ENCODE assay signal across 12 mouse cellular contexts in the genomic region with DNA sequence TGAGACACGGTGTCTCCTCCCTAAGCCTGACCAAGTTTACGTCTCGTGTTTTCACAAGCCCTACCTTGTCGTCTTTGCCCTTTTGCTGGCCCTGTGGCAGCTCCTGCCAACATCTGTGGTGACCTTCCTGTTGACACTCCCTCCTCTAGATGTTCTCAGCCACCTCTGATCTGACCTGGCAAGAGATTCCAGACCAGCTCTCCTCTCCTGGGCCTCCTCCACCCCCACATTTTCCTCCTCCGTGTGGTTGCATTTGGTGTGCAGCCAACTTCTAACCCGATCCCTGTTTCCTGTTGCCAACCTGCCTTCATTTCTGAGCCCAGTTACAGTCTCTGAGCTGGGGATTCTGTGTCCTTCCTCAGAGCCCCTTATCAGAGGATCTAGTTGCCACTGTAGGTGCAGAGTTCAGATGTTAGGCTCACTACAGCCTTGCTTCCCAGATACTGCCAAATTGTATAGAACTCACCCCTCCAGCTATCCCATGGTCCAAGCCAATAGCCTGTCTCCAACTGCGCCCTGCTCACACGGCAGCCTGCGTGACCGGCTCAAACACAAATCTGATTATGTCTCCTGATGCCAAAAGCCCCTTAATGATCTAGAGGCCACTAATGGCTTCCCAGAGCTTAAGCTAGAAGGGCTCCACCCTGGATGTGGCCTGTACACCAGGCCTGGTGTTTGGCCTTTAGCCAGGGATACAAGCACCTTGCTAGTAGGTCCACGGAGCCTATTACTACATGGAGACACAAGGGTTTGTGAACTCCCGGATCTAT. TPM values are rescaled to one million over a fixed set of nuclear protein-coding genes. Genes with fewer than 3 reads are reported as not detected.
A peak's percentile ranks its signal among the peaks of the same experiment; 100 is the strongest.
DNase-seq lines count a peak whose midpoint lies in the region; ATAC-seq and TF ChIP-seq lines count a peak whose summit lies in the region.
"Had no signal": no experiment of that assay in that cellular context is flagged by ENCODE, and none has a peak within 500 bp of the region (broad histone marks: within the 10 kb centered on the region; RNA-seq: fewer than 3 reads in every experiment).

No protein-coding gene starts in this region.

- peak; percentile 16 for ATAC-seq in common myeloid progenitor, adult 5-6 weeks (replicated peaks; ENCODE audit: low read depth, poor library complexity, severe bottlenecking)

- no peaks in the 10 kb centered on the region for H3K27me3 ChIP-seq in ES-Bruce4 (ENCODE audit: control insufficient read depth, insufficient read depth, low read length, poor library complexity, severe bottlenecking)
- no peaks in the 10 kb centered on the region for H3K27me3 ChIP-seq in forebrain, embryonic 10.5 days (ENCODE audit: poor library complexity, severe bottlenecking)

- H3K4me1 ChIP-seq in ES-Bruce4 (ENCODE audit: control insufficient read depth, insufficient read depth, low read length): no peaks in the 10 kb centered on the region
- no peaks in the 10 kb centered on the region for H3K4me1 ChIP-seq in forebrain, embryonic 10.5 days

- H3K9me3 ChIP-seq in ES-Bruce4 (replicated peaks; ENCODE audit: control insufficient read depth, insufficient read depth, low read length, poor library complexity, severe bottlenecking): no peaks in the 10 kb centered on the region
- 0 out of 2 replicates have a peak, but pooled peaks cover 3% of the 10 kb centered on the region for H3K9me3 ChIP-seq in forebrain, embryonic 10.5 days

- H3K36me3 ChIP-seq in ES-Bruce4 (ENCODE audit: control insufficient read depth, insufficient read depth, low read length, poor library complexity, severe bottlenecking): peaks cover 73% of the 10 kb centered on the region
- peaks cover 99% of the 10 kb centered on the region for H3K36me3 ChIP-seq in forebrain, embryonic 10.5 days (replicated peaks)

- H3K9ac ChIP-seq in ES-Bruce4 (ENCODE audit: low read depth, poor library complexity, severe bottlenecking): no peak overlapping the region

- 89% methylated on average over 12 of the region's 12 CpGs for WGBS in forebrain, embryonic 10.5 days

- peak overlapping the region; percentile 6; the same call in 1 of the 2 replicates for H3K27ac ChIP-seq in ES-Bruce4 (ENCODE audit: insufficient read depth, low read length)
- H3K27ac ChIP-seq in forebrain, embryonic 10.5 days: no peak overlapping the region

- no peak for TF ChIP-seq EP300 in ES-Bruce4 (IDR thresholded peaks at IDR 0.05; ENCODE audit: insufficient read depth, low read depth, low read length)

- H3K4me3 ChIP-seq in ES-Bruce4 (ENCODE audit: low read depth, low read length): no peak overlapping the region
- no peak overlapping the region for H3K4me3 ChIP-seq in forebrain, embryonic 10.5 days

- no peak for TF ChIP-seq CTCF in ES-Bruce4 (IDR thresholded peaks at IDR 0.05; ENCODE audit: low read depth, low read length)

- TF ChIP-seq POLR2A in ES-Bruce4 (IDR thresholded peaks at IDR 0.05; ENCODE audit: insufficient read depth, low read length): no peak

- DNase-seq in heart, postnatal 4 days: peak; percentile 26
- DNase-seq in heart, adult 9 months (ENCODE audit: low spot score in 2 of 2): no peak
- DNase-seq in kidney, postnatal 25 days: peak; percentile 56 to 81
- no peak for DNase-seq in spleen, postnatal 36 days (ENCODE audit: low spot score in 2 of 2)
- DNase-seq in left cerebral cortex, adult 11 months (ENCODE audit: low spot score): no peak
- no peak for DNase-seq in forebrain, embryonic 10.5 days (ENCODE audit: extremely low spot score, low spot score)
- DNase-seq: embryo, embryonic 11 days; liver; right cerebral cortex, postnatal 4 days had no signal

RNA-seq across cellular contexts. Expression of gene Xab2, which starts 11.9 kb away (rescaled TPM):
- total RNA-seq in heart, postnatal 4 days (2021): 10 to 100 TPM; 20.9 to 21.3 TPM
- 57.8 and 65.8 TPM in 2 replicates for polyA plus RNA-seq in ES-Bruce4 (2011; ENCODE audit: insufficient read depth, insufficient read length, low read depth, missing spikeins)
- total RNA-seq in common myeloid progenitor, adult 5-6 weeks (2017): 53.4 and 54.3 TPM in 2 replicates
- 76.9 and 79.5 TPM in 2 replicates for polyA plus RNA-seq in forebrain, embryonic 10.5 days (2016; fragmentation: Nextera tagmentation; extraction: Ambion mirVana)

RNA-seq across cellular contexts. Expression of gene Pet100, which starts 12.1 kb away (rescaled TPM):
- 10 to 100 TPM; 72.5 to 77.7 TPM for total RNA-seq in heart, postnatal 4 days (2021)
- polyA plus RNA-seq in ES-Bruce4 (2011; ENCODE audit: insufficient read depth, insufficient read length, low read depth, missing spikeins): 93.4 and 100 TPM in 2 replicates
- 162 and 251 TPM in 2 replicates for total RNA-seq in common myeloid progenitor, adult 5-6 weeks (2017)
- polyA plus RNA-seq in forebrain, embryonic 10.5 days (2016; fragmentation: Nextera tagmentation; extraction: Ambion mirVana): 83.0 and 92.6 TPM in 2 replicates

RNA-seq across cellular contexts. Expression of gene Pcp2, which starts 16.1 kb away (rescaled TPM):
- total RNA-seq in heart, postnatal 4 days (2021): not detected
- polyA plus RNA-seq in ES-Bruce4 (2011; ENCODE audit: insufficient read depth, insufficient read length, low read depth, missing spikeins): not detected in 2 replicates
- not detected in 2 replicates for total RNA-seq in common myeloid progenitor, adult 5-6 weeks (2017)
- polyA plus RNA-seq in forebrain, embryonic 10.5 days (2016; fragmentation: Nextera tagmentation; extraction: Ambion mirVana): 0.32 and 0.85 TPM in 2 replicates
- polyA plus RNA-seq: intestine, embryonic 14.5 days had no signal

RNA-seq across cellular contexts. Expression of gene Stxbp2, which starts 21.5 kb away (rescaled TPM):
- 10 to 100 TPM; 15.4 to 17.3 TPM for total RNA-seq in heart, postnatal 4 days (2021)
- 125 and 145 TPM in 2 replicates for polyA plus RNA-seq in ES-Bruce4 (2011; ENCODE audit: insufficient read depth, insufficient read length, low read depth, missing spikeins)
- 92.9 and 112 TPM in 2 replicates for total RNA-seq in common myeloid progenitor, adult 5-6 weeks (2017)
- 35.8 and 38.1 TPM in 2 replicates for polyA plus RNA-seq in forebrain, embryonic 10.5 days (2016; fragmentation: Nextera tagmentation; extraction: Ambion mirVana)

RNA-seq across cellular contexts. Expression of gene Camsap3, which starts 22.1 kb away (rescaled TPM):
- total RNA-seq in heart, postnatal 4 days (2021): 1 to 10 TPM; 1.5 to 2.9 TPM
- polyA plus RNA-seq in ES-Bruce4 (2011; ENCODE audit: insufficient read depth, insufficient read length, low read depth, missing spikeins): 68.9 and 69.1 TPM in 2 replicates
- 1.0 TPM in 2 replicates for total RNA-seq in common myeloid progenitor, adult 5-6 weeks (2017)
- polyA plus RNA-seq in forebrain, embryonic 10.5 days (2016; fragmentation: Nextera tagmentation; extraction: Ambion mirVana): 11.6 and 12.7 TPM in 2 replicates

Comparison
In these comparisons a context has a peak if more than half of its experiments do, and no peak if none do; other contexts are left out.
1. DNase-seq: peak in heart, postnatal 4 days (single experiment) and kidney, postnatal 25 days (2 of 2); none in heart, adult 9 months (0 of 2), spleen, postnatal 36 days (0 of 2), left cerebral cortex, adult 11 months (single experiment) and forebrain, embryonic 10.5 days (single experiment).